Mouse (Mus musculus): Measurements from ENCODE around the gene Pld1.

The Pld1 gene

DNA sequence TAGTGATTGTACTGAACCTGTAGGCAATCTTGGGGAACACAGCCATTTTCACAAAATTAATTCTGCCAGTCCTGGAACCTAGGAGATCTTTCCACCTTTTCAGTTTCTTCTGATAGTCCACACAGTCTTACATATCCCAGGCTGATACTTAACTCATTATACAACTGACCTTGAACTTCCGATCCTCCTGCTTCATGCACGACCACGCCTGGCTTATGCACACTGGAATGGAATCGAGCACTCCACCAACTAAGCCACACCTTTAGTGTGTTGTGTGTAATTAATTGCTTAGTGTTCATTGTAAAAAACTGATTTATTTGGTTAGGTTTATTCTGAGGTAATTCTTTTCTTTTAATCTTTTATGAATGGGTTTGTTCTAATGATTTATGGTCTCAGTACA, 122.2 kb downstream of the Pld1 start:
- DNase-seq = no peak

- no peak for DNase-seq
Observed at GRCm38 (mm10) chr3:28061155-28061554, 122.7 kb downstream of the Pld1 start.

DNA sequence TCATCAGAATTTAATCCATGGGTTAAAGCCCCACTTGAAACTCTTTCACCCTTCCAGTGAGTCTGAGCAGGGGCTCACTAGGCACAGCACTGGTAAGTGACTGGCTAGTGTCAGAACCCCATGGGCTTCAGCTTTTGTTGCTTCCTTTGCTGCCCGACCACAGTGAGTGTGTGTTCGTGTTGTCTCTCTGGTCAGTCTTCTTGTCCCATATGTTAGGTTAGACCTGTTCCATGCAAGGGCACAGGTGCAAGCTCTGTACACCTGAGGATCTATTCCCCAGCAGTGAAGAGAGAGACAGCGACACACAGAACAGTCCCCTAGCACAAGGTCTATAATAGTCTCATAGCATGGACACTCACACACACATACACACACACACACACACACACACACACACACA, 140.7 kb downstream of the Pld1 start:
- no peak for DNase-seq

- peak in 1 of 2 experiments; percentile 5 for DNase-seq
Observed at GRCm38 (mm10) chr3:28080116-28080515, 141.6 kb downstream of the Pld1 start.

- DNase-seq = no peak
Observed at GRCm38 (mm10) chr3:28081012-28081411, 142.5 kb downstream of the Pld1 start.

DNA sequence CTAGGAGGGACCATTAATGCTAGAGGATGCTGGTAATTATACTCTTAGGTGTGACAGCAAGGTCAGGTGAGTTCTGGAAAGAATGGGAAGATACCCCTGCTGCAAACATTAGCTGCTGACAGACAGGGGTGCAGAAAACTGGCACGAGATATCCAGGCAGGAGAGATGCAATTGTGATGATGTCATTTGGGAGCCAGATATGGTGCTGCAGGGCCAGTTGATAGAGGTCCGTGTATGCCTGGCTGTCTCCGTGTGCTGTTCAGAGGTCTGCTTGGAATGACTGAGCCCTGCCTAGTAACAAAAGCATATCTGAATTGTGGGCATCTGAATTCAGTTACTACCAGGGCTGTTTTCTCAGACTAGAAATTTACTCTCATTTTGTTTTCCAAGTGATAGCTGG, 144.7 kb downstream of the Pld1 start:
- no peak for DNase-seq

DNA sequence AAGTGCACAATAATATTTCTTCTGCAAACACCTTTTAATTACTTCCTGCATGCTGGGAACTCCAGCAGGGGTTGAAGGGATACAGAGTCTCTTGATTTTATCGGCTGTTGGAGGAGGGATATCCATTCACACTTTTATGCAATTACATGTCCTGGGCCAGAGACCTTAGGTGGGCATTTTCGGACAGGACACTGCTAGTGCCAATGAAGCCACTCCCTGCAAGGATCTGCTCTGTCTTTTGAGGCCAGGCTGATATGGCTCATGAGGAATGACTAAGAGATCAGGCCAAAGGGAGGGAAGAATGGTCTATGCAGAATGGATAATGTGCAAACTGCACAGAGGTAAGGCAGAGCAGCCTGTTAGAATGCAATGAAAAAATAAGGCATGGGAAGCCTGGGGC, 145.8 kb downstream of the Pld1 start:
- no peak for DNase-seq

DNA sequence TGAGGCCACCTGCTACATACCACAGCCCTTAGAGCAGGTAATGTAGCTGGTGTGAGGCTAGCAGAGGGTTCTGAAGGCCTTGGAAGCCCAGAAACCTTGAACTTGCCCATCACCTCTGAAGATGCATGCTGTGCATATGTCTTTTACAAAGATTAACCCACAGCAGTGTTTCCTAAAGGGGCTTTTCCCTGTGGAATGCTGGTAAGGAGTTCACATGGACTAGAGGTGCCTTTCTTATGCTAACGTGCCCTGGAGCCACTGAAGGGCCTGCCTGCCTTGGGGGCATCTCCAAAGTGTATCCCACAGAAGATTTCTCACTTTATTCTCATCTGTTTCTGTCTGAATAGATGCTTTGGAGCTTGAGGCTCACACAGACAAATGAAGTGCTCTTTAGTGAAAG, 152.8 kb downstream of the Pld1 start:
- no peak for DNase-seq

- DNase-seq = no peak
Observed at GRCm38 (mm10) chr3:28091741-28092140, 153.2 kb downstream of the Pld1 start.

- no peak for DNase-seq
Observed at GRCm38 (mm10) chr3:28093684-28094302, 155.3 kb downstream of the Pld1 start.

- DNase-seq = no peak
Observed at GRCm38 (mm10) chr3:28095451-28095850, 157.0 kb downstream of the Pld1 start.

DNA sequence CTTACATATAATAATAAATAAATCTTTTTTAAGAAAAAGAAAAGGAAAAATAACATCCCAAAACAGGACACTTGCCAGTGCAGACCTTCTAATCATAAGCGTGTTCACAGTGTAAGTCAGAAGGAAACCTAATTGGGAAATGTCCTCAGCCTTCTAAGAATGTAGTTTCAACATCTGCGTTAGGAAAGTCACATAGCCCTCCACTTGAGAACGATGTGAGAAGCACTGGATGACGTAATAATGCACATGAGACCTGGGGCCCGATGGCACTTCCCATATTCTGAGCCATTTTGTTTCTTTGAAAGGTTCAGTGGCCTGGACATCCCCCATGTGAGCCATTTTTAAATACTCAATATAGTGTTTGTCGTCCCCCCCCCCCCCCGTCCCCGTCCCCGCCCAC, 160.7 kb downstream of the Pld1 start:
- no peak for DNase-seq

DNA sequence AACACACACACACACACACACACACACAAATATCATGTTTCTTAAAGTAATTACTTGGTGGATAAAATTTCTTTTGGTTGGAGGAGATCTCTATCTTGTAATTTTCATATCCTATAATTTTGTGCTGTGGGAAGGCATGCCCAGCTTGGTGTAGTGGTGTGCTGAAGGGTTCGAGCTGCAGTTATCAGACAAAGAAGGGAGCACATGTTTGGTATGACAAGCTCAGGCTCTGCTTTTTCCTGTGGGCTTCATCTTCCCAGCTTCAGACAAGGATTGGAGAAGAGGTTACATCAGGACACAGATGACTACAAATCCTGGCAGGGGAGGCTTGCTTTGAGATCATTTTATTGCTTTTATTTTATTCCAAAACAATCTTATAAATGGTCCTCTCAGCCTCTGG, 166.5 kb downstream of the Pld1 start:
- DNase-seq = no peak

- peak; percentile 8 to 46 for DNase-seq
Observed at GRCm38 (mm10) chr3:28107446-28108004, 169.0 kb downstream of the Pld1 start.

DNA sequence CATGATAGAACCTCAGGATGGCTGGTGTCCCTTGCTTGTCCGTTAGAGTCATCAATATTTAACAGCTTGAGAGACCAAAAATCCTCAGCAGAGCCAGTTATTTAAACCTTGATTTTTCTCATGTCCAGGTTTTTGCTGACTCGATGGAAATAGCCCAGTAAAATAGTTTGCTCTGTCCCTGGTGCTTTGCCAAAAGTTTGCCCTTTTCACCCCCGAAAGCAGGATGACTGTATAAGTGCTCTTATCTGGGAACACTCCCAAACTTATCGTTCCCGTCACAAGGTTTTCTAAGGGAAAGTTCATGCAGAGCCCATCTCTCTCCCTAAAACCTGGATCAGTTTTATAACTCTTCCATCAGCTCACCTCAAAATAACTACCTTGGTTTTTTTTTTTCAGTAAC, 173.0 kb downstream of the Pld1 start:
- DNase-seq = no peak

DNA sequence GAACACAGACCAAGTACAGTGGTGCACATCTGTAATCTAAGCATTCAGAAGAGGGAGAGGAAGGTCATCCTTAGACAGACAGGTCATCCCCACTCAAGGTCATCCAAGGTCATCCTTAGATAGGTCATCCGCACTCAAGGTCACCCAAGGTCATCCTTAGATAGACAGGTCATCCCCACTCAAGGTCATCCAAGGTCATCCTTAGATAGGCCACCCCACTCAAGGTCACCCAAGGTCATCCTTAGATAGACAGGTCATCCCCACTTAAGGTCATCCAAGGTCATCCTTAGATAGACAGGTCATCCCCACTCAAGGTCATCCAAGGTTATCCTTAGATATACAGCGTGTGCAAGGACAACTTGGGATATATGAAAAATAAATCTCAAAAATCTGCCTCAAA, 175.4 kb downstream of the Pld1 start:
- DNase-seq = no peak

- DNase-seq = no peak
Observed at GRCm38 (mm10) chr3:28141716-28142115, 203.2 kb downstream of the Pld1 start.

DNA sequence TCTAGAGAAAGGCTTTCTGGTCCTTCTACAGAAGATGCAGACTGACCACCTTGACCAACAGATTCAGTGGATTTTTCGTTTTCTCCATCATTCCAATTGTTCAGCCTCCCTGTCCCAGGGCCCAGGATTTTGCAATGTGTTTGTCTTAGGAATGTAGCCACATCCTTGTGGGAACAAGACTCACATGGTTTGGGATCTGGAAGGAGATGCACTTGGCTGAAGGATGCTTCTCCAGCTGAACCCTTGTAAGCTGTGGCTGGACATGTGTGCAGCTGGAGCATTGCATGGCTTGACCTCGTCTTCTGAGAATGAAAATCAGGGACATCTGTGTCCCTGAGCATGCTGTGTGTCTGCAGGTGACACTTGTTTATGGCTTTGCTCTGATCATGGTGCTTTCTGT, 203.6 kb downstream of the Pld1 start:
- no peak for DNase-seq

DNA sequence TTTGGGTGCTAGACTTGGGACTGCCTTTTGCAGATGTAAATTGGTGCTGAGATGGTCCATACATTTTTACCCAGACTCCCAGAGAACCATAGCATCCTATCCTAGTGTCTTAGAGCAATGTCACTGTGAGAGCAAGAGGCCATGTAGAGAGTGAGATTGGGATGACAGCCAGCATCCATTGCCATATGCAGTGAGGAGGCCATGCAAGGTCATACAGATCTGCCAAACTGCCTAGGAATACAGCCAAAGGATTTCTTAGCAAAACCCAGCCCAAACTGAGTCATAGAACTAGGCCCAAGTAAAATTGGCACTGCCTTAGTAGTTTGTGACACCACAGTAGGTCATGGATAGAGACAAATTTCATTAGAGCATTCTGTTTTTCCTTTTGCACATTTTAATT, 206.2 kb downstream of the Pld1 start:
- DNase-seq = peak in 1 of 2 experiments; percentile 41

GRCm38 (mm10) chr3:28145461-28145860, 207.0 kb downstream of the Pld1 start:
- DNase-seq = no peak

GRCm38 (mm10) chr3:28149656-28150256, 211.3 kb downstream of the Pld1 start:
- no peak for DNase-seq

- no peak for DNase-seq
Observed at GRCm38 (mm10) chr3:28158006-28158405, 219.5 kb downstream of the Pld1 start.

DNA sequence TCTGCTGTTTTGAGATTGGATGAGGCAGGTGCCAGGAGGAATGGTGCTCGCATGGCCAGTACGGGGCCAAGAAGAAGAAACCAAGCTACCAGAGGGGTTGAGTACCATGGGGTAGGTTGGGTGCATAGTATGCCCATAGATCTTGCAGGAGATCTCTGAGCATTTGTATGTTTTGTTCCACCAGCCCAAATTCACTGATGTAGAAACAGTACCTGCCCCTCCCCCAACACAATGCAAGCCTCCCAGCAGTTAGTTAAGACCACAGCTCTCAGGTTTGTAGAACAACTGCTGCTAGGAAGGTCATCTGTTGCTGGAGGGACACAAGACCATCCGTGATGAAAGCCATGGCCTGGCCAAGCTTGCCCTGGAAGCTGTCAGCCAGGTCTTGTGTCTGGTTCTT, 220.4 kb downstream of the Pld1 start:
- DNase-seq = no peak

DNA sequence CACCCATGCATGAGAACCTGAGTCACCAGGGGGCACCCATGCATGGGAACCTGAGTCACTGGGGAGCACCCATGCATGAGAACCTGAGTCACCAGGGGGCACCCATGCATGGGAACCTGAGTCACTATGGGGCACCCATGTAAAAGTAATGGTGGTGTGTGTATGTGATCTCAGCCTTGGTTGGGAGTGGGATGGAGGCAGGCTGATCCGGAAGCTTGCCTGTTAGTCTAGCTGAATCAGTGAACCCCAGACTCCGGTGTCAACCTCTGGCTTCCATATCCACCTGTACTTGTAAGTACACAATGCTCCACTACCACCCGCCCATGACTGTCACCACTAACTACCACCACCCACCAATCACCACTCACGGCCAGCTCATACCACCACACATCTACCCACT, 223.9 kb downstream of the Pld1 start:
- DNase-seq = no peak

- no peak for DNase-seq
Observed at GRCm38 (mm10) chr3:28164678-28165077, 226.2 kb downstream of the Pld1 start.

All from cerebellum, postnatal 25 days (tissue).